12 mouse cellular contexts compared by ENCODE assay signal in the genomic region with DNA sequence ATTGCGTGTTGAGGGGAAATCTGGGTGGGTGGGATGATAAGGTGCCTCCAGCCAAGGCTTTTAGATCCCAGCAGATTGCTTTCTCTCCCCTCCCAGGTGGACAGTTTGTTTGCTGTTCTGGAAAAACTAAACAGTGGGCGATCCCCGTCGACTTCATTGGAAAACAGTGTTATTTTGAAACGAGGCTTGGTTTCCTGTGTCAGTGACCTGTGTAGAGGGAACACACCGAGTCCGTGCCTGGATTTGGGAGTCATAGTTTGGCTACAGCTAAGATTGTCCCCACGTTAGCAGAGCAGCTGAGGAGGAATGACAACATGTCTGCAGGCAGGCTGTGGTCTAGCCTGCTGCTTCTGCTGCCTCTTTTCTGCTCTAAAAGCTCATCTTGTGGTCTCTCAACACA.
"Had no signal": no experiment of that assay in that cellular context is flagged by ENCODE, and none has a peak within 500 bp of the region (broad histone marks: within the 10 kb centered on the region; RNA-seq: fewer than 3 reads in every experiment).

No protein-coding gene starts in this region.

- DNase-seq: kidney, adult 18-20 months; kidney, adult 9 months; kidney, postnatal 14 days; kidney, postnatal 4 days; layer of hippocampus, postnatal 36 days; lung, adult 2 months; lung, postnatal 14 days; lung, postnatal 4 days; thymus, postnatal 25 days had no signal

- H3K4me2 ChIP-seq: midbrain, embryonic 11.5 days had no signal

- ATAC-seq: inflammation-experienced regulatory T-cells, adult 6 months; intestine, embryonic 16.5 days had no signal
